Mouse (Mus musculus) ES-E14 (cell line): ENCODE data around the gene Rundc1. TPM values are rescaled to one million over a fixed set of nuclear protein-coding genes. Genes with fewer than 3 reads are reported as not detected.
A peak's percentile ranks its signal among the peaks of the same experiment; 100 is the strongest.
"Not testable (repeated sequence)": the region's sequence is repeated elsewhere in the genome, so short reads cannot be mapped to it uniquely, and the experiment has no call there.

Source experiments
- DNase-seq: peaks from one replicate; pipeline ENCODE4 v3.0.0-alpha.2; 2013; ENCODE audit warnings: low read depth, low spot score
- H3K27ac ChIP-seq: 2 replicates; pipeline ENCODE4 v1.5.1; 2012; ENCODE audit warnings: low read depth, mild to moderate bottlenecking, low read length, moderate library complexity, mixed read lengths; ENCODE audit not compliant: poor library complexity, insufficient read depth, severe bottlenecking
- H3K36me3 ChIP-seq: 2 replicates; pipeline ENCODE4 v1.6.1; 2012; ENCODE audit warnings: mild to moderate bottlenecking, low read length, moderate library complexity, mixed read lengths; ENCODE audit not compliant: control insufficient read depth, poor library complexity, insufficient read depth, severe bottlenecking
- H3K4me1 ChIP-seq, 2 experiments: fragments of 150-350 bp in 1 of 2; sonication (generic) in 1 of 2; 2 replicates each; pipeline ENCODE4 v1.6.1; 2012; ENCODE audit warnings: low read length in 2 of 2, mild to moderate bottlenecking in 1 of 2, mixed read lengths in 1 of 2; ENCODE audit not compliant: control insufficient read depth in 2 of 2, insufficient read depth in 2 of 2, poor library complexity in 1 of 2
- H3K4me3 ChIP-seq, 2 experiments: fragments of 150-350 bp in 1 of 2; sonication (generic) in 1 of 2; 2 replicates each; pipeline ENCODE4 v1.5.1; 2012; ENCODE audit warnings: low read length in 2 of 2, low read depth in 1 of 2, mild to moderate bottlenecking in 1 of 2, mixed read lengths in 1 of 2; ENCODE audit not compliant: insufficient read depth in 1 of 2, poor library complexity in 1 of 2, severe bottlenecking in 1 of 2
- H3K9ac ChIP-seq: 2 replicates; pipeline ENCODE4 v1.6.1; 2012; ENCODE audit warnings: low read depth, mild to moderate bottlenecking, low read length, mixed read lengths; ENCODE audit not compliant: poor library complexity, insufficient read depth, severe bottlenecking
- H3K9me3 ChIP-seq: fragments of 150-350 bp; sonication (generic); 2 replicates; pipeline ENCODE4 v1.6.1; 2012; ENCODE audit warnings: low read depth, mild to moderate bottlenecking, low read length; ENCODE audit not compliant: control insufficient read depth, insufficient read depth
- CHD2 ChIP-seq: IDR thresholded peaks from 2 replicates; pipeline ENCODE4 v1.6.1; 2014; ENCODE audit warnings: mild to moderate bottlenecking, low read depth, low read length, inconsistent platforms
- HCFC1 ChIP-seq: IDR thresholded peaks from 2 replicates; pipeline ENCODE4 v1.6.1; 2012; ENCODE audit warnings: low read length, inconsistent platforms, borderline replicate concordance; ENCODE audit not compliant: insufficient read depth
- MAFK ChIP-seq: IDR thresholded peaks from 2 replicates; pipeline ENCODE4 v1.6.1; 2014; ENCODE audit warnings: mild to moderate bottlenecking, low read depth, low read length, inconsistent platforms; ENCODE audit not compliant: insufficient read depth
- ZC3H11A ChIP-seq: IDR thresholded peaks from 2 replicates; pipeline ENCODE4 v1.6.1; 2012; ENCODE audit warnings: low read depth, mild to moderate bottlenecking, inconsistent platforms, low read length, borderline replicate concordance
- ZNF384 ChIP-seq: IDR thresholded peaks from 2 replicates; pipeline ENCODE4 v1.6.1; 2012; ENCODE audit warnings: low read depth, low read length, inconsistent platforms
- in situ Hi-C, 2 experiments: fragments of 600-800 bp; cut with MboI; formaldehyde crosslinking; loops; one replicate each; pipeline ENCODE4 v1.15.1; 2025; ENCODE audit warnings: low sequenced_read_pairs in 2 of 2, inconsistent platforms in 1 of 2; ENCODE audit not compliant: unreplicated experiment in 2 of 2
- total RNA-seq: library from RNA; depleted of rRNA; stranded (reverse); fragments of 300-350 nt; gene quantifications from 2 replicates; pipeline ENCODE4 v1.2.3, GENCODE M21; 2012

Rundc1 gene
- total RNA-seq, 1 experiment, result 6.9 TPM

DNA sequence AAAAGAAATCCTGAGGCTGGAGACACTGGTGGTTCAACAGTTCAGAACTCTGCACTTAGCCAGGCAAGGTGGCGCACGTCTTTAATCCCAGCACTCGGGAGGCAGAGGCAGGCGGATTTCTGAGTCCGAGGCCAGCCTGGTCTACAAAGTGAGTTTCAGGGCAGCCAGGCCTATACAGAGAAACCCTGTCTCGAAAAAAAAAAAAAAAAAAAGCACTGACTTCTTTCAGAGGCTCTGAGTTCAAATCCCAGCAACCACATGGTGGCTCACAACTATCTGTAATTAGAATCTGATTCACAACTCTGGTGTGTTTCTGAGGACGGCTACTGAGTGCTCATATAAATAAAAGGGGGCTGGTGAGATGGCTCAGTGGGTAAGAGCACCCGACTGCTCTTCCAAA lies 22.0 kb downstream of the Rundc1 start:
- Histone ChIP-seq H3K36me3 (peaks cover 25% of the 10 kb centered on the region), H3K4me1 (peaks cover 6 to 11% of the 10 kb centered on the region in 2 experiments; a peak in 3 of 4 replicates)
- H3K9me3 ChIP-seq, H3K4me3 ChIP-seq, in situ Hi-C loops, H3K27ac ChIP-seq, DNase-seq, H3K9ac ChIP-seq: not testable (repeated sequence)
- 0 out of 2 replicates have a peak, but pooled peaks have one; percentile 62 for TF ChIP-seq ZNF384

DNA sequence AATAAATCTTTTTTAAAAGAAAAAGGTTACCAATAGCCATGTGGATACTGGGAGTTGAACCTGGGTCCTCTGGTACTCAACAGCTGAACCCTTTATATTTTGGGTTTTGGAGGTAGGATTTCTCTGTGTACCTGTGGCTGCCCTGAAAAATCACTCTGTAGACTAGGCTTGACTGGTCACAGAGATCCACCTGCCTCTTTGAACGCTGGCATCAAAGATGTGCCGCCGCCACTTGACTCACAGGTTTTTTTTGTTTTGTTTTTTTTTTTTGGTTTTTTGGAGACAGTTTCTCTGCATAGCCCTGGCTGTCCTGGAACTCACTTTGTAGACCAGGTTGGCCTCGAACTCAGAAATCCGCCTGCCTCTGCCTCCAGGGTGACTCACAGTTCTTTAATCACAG lies 22.9 kb downstream of the Rundc1 start:
- Histone ChIP-seq H3K36me3 (peaks cover 25% of the 10 kb centered on the region), H3K9me3 (no peaks in the 10 kb centered on the region), H3K27ac (no peak overlapping the region), H3K4me1 (peaks cover 6 to 13% of the 10 kb centered on the region in 2 experiments; a peak in 3 of 4 replicates), H3K9ac (no peak overlapping the region), H3K4me3 (no peak overlapping the region)
- DNase-seq, result no peak
- TF ChIP-seq ZC3H11A (no peak), MAFK (no peak), ZNF384 (no peak), CHD2 (no peak), HCFC1 (no peak)
- in situ Hi-C loops, result no loop called here

DNA sequence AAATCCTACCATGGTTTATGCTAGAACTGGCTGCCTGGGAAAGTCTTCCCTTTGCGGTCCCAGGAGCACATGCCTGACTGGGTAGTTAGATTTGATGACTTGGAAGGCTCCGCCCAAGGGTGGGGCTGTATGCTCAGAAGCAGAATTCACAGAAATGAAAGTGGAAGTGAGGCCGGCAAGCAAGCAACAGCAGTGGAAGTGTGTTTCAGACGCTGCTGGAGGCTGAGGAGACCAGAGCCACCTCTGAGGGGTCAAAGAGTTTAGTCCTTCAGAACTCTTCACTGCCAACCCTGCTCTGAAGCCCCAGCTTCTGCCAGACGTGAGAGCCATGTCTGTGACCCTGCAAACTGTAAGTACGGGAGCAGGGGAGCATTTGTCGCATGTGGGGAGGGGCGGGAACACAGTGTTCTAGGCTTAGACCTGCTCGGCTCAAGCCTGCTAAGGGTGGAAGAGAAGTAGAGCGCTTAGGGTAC lies 23.4 kb downstream of the Rundc1 start, which contains the start of gene Ifi35:
Ifi35 (plus strand) TSS at position 134 of the 473 bp plus-strand sequence.
- Histone ChIP-seq H3K9me3 (no peaks in the 10 kb centered on the region), H3K9ac (peak within 1 kb of the TSS; percentile 46; the same call in 1 of the 2 replicates), H3K4me1 (peaks cover 6 to 13% of the 10 kb centered on the region in 2 experiments; a peak in 3 of 4 replicates), H3K4me3 (peak within 1 kb of the TSS in 1 of 2 experiments; percentile 36; a peak in 2 of 4 replicates), H3K27ac (no peak within 1 kb of the TSS), H3K36me3 (peaks cover 21% of the 10 kb centered on the region)
- TF ChIP-seq ZC3H11A (no peak), ZNF384 (no peak), CHD2 (no peak), HCFC1 (no peak), MAFK (no peak)
- in situ Hi-C loops, result no loop called here
- DNase-seq, result no peak

DNA sequence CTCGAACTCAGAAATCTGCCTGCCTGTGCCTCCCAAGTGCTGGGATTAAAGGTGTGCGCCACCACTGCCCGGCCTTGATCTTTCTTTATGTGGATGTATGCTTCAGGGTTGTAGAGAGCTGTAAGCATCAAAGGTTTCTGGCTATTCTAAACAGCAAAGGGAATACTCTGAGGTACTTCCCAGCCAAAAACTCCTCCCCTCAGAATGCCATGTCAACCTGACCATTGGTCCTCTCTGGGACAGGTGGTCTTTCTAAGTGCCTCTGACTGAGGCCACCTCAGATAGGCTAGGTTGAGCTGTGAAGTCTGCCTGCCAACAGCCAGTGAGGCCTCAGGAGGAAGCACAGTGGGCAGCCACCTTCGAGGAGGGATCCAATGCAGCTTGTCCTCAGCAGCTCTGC lies 24.0 kb downstream of the Rundc1 start:
- no peaks in the 10 kb centered on the region for H3K9me3 ChIP-seq
- no peak for DNase-seq
- peaks cover 6 to 13% of the 10 kb centered on the region in 2 experiments; a peak in 3 of 4 replicates for H3K4me1 ChIP-seq
- no peak overlapping the region; the same call in 1 of the 2 replicates for H3K9ac ChIP-seq
- in situ Hi-C loops, result no loop called here
- H3K27ac ChIP-seq, result no peak overlapping the region
- H3K4me3 ChIP-seq, result no peak overlapping the region
- peaks cover 15% of the 10 kb centered on the region for H3K36me3 ChIP-seq
- TF ChIP-seq ZNF384, result no peak
- TF ChIP-seq CHD2, result no peak
- TF ChIP-seq HCFC1, result no peak
- no peak for TF ChIP-seq MAFK
- TF ChIP-seq ZC3H11A, result no peak

DNA sequence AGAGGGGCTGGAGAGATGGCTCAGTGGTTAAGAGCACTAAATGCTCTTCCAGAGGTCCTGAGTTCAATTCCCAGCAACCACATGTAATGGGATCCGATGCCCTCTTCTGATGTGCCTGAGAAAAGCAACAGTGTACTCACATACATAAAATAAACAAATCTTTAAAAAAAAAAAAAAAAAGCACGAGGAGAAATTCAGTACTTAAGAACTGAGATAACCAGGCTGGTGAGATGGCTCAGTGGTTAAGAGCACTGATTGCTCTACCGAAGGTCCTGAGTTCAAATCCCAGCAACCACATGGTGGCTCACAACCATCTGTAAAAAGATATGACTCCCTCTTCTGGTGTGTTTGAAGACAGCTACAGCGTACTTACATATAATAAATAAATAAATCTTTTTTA lies 24.7 kb downstream of the Rundc1 start:
- H3K9ac ChIP-seq, H3K27ac ChIP-seq, H3K4me1 ChIP-seq, H3K36me3 ChIP-seq, H3K9me3 ChIP-seq, H3K4me3 ChIP-seq, in situ Hi-C loops, DNase-seq: not testable (repeated sequence)
